Mouse (Mus musculus): ENCODE data around the gene Cdc42ep2. TPM values are rescaled to one million over a fixed set of nuclear protein-coding genes. Genes with fewer than 3 reads are reported as not detected.

Gene Cdc42ep2
- 0.10 and 0.13 TPM in 2 replicates for polyA plus RNA-seq (2012)

DNA sequence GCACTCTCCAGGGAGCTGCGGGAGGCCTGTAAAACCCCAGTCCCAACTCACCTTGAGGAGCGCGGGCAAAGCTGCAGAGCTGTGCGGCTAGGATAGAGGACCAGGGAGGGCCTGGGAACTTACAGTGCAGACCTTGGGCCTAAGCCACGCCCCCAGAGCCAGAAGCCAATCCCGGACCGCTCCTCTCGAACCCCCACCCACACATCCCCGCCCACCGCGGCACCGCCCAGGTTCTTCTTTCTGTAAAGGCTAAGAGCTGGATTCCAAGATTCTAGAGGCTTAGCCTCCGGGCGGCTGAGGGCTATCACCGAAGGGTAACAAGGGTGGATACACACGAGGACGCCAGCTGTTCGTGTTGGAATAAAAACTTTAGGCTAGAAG is at the start of gene Cdc42ep2:
TSS of gene Cdc42ep2 (minus strand) at position 104 of the 381 bp plus-strand sequence.
- Histone ChIP-seq H3K4me3 (replicated peaks) (peak within 1 kb of the TSS; percentile 64), H3K9me3 (ENCODE audit: control insufficient read depth, low read length) (no peaks in the 10 kb centered on the region), H3K36me3 (ENCODE audit: control insufficient read depth) (no peaks in the 10 kb centered on the region), H3K4me1 (ENCODE audit: control insufficient read depth) (peaks cover 47% of the 10 kb centered on the region), H3K27me3 (ENCODE audit: control insufficient read depth) (peaks cover 44% of the 10 kb centered on the region)
- TF ChIP-seq TAL1 (IDR thresholded peaks at IDR 0.05; ENCODE audit: low read length): no peak
- no peak for TF ChIP-seq GATA1 (IDR thresholded peaks at IDR 0.05; ENCODE audit: low read length)

DNA sequence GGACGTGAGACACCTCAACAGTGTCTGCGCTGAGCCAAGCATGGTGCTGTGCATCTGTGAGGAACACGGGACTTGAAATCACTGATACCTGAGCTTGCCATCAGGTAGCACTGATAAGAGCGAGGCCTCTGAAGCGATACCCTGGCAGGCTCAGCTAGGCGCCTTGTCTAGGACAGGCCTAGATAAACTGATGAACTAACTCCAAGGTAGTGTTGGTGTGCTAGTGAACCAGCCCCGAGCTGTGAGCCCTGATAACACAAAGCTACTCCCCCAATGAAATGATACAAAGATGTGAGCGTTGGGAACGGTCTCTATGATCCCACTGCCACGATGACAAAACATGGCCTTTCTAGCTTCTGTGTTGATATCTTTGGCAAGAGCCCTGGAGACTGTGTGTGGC is 43.0 kb upstream of the Cdc42ep2 start:
- Histone ChIP-seq H3K9me3 (ENCODE audit: control insufficient read depth, low read length) (no peaks in the 10 kb centered on the region), H3K36me3 (ENCODE audit: control insufficient read depth) (peaks cover 5% of the 10 kb centered on the region), H3K4me3 (replicated peaks) (peak overlapping the region; percentile 1), H3K4me1 (ENCODE audit: control insufficient read depth) (peaks cover 76% of the 10 kb centered on the region), H3K27me3 (ENCODE audit: control insufficient read depth) (peaks cover 3% of the 10 kb centered on the region; the same call in 1 of the 2 replicates)
- TF ChIP-seq GATA1 (IDR thresholded peaks at IDR 0.05; ENCODE audit: low read length): peak; percentile 70
- TF ChIP-seq TAL1 (IDR thresholded peaks at IDR 0.05; ENCODE audit: low read length): peak; percentile 82

DNA sequence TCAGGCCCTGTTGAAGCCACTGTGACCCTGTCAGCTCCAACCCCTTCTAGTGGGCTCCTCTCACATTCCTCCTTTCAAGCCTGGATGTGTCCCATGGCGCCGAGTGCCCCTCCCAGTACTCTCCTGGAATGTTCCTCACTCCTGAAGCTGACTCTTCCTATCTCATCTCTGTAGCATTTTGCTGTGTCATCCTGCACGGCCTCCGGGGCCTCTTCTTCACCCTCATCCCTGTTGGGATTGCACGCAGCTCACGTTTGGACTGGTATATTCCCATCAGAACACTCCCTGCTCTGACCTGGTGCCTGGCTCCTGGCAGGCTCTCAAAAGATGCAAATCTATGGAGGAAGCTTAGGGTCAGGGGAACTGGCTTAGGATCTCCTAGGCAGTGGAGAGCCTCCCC is 42.2 kb upstream of the Cdc42ep2 start:
- Histone ChIP-seq H3K36me3 (ENCODE audit: control insufficient read depth) (peaks cover 12% of the 10 kb centered on the region), H3K4me3 (replicated peaks) (peak overlapping the region; percentile 57), H3K9me3 (ENCODE audit: control insufficient read depth, low read length) (no peaks in the 10 kb centered on the region), H3K4me1 (ENCODE audit: control insufficient read depth) (peaks cover 80% of the 10 kb centered on the region), H3K27me3 (ENCODE audit: control insufficient read depth) (peaks cover 3% of the 10 kb centered on the region; the same call in 1 of the 2 replicates)
- TF ChIP-seq GATA1 (IDR thresholded peaks at IDR 0.05; ENCODE audit: low read length) (no peak), TAL1 (IDR thresholded peaks at IDR 0.05; ENCODE audit: low read length) (no peak)

DNA sequence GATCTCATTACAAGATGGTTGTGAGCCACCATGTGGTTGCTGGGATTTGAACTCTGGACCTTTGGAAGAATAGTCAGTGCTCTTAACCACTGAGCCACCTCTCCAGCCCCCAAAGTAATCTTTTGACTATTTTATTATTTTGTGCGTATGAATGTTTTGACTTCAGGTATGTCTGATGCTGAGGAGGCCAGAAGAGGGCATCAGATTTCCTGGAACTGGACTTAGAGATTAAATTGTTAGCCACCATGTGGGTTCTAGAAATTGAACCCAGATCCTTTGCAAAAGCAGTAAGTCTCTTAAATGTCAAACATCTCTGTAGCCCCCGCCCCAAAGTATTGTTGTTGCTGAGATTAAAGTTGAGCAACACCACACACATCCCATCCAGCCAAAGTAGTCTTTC is 41.3 kb upstream of the Cdc42ep2 start:
- H3K36me3 ChIP-seq (ENCODE audit: control insufficient read depth): peaks cover 21% of the 10 kb centered on the region
- no peaks in the 10 kb centered on the region for H3K27me3 ChIP-seq (ENCODE audit: control insufficient read depth)
- no peak for TF ChIP-seq TAL1 (IDR thresholded peaks at IDR 0.05; ENCODE audit: low read length)
- no peak for TF ChIP-seq GATA1 (IDR thresholded peaks at IDR 0.05; ENCODE audit: low read length)
- peaks cover 84% of the 10 kb centered on the region for H3K4me1 ChIP-seq (ENCODE audit: control insufficient read depth)
- H3K9me3 ChIP-seq (ENCODE audit: control insufficient read depth, low read length): no peaks in the 10 kb centered on the region
- no peak overlapping the region for H3K4me3 ChIP-seq (replicated peaks)

DNA sequence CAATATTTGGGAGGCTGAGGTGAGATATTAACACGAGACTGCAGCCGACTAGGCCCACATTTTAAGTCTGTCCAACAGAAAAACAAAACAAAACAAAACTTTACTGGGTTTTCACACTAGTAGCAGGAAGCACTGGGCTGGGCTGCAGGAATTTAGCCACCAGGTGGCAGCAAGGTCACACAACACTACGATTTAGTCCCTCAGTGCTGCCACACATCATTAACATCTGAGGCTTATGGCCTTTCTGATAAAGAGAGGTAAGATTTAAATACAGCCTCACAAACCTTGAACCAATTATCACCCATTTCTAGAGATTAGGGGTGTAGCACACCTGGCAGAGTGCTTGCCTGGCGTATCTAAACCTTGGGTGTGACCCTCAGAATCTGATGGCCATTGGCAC is 40.7 kb upstream of the Cdc42ep2 start:
- H3K27me3 ChIP-seq (ENCODE audit: control insufficient read depth): no peaks in the 10 kb centered on the region
- no peaks in the 10 kb centered on the region for H3K9me3 ChIP-seq (ENCODE audit: control insufficient read depth, low read length)
- TF ChIP-seq GATA1 (IDR thresholded peaks at IDR 0.05; ENCODE audit: low read length) (no peak), TAL1 (IDR thresholded peaks at IDR 0.05; ENCODE audit: low read length) (no peak)
- peaks cover 27% of the 10 kb centered on the region for H3K36me3 ChIP-seq (ENCODE audit: control insufficient read depth)
- peaks cover 87% of the 10 kb centered on the region for H3K4me1 ChIP-seq (ENCODE audit: control insufficient read depth)
- peak overlapping the region; percentile 86 for H3K4me3 ChIP-seq (replicated peaks)

DNA sequence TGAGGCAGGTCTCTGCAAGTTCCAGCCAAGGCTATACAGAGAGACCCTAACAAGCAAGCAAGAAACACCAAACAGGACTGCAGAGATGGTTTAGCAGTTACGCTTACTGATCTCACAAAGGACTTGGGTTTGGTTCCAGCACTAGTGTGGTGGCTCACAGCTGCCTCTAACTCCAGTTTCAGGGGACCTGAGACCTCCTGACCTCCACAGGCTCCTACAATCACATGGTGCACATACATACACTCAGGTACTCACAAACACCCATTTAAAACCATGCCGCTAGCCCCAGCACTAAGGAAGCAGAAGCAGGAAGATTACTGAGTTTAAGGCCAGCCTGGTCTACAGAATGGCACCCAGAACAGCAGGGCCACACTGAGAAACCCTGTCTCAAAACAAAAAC is 40.2 kb upstream of the Cdc42ep2 start:
- H3K27me3 ChIP-seq (ENCODE audit: control insufficient read depth): no peaks in the 10 kb centered on the region
- H3K9me3 ChIP-seq (ENCODE audit: control insufficient read depth, low read length): no peaks in the 10 kb centered on the region
- peaks cover 82% of the 10 kb centered on the region for H3K4me1 ChIP-seq (ENCODE audit: control insufficient read depth)
- H3K4me3 ChIP-seq (replicated peaks): peak overlapping the region; percentile 86
- H3K36me3 ChIP-seq (ENCODE audit: control insufficient read depth): peaks cover 32% of the 10 kb centered on the region
- TF ChIP-seq GATA1 (IDR thresholded peaks at IDR 0.05; ENCODE audit: low read length) (no peak), TAL1 (IDR thresholded peaks at IDR 0.05; ENCODE audit: low read length) (no peak)

DNA sequence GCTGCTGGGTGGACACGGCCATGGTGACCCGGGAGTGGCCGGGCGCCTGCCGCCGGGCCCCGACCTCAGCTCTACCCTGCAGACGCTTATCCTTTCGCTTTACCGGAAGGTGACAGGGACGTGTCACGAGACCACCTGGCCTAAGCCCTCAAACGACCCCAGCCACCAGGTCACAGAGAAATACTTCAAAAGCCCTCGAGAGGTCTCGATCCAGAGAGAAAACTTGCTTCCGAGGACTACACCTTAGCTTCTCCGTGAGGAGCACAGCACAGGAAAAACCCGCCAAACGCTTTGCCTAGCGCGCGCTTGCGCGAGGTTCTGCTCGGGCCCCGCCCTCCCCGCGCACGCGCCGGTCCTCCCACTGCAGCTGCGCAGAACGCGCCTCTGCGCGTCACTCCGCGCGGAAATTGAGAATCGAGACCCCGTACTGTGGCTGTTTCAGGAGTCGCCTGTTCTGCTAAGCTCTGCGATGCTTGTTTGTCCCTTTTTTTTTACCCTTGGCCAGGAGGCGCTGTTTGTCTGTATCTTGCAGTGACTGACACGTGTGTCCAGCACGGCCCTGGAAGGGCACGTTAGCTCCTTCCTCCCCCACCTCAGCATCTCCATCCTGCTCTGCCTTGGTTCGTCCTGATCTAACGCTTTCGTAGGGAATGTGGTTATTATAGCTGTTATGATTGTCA is 39.4 kb upstream of the Cdc42ep2 start, which contains the start of gene Pola2:
TSS of gene Pola2 (minus strand) at position 320 of the 680 bp plus-strand sequence.
- Histone ChIP-seq H3K36me3 (ENCODE audit: control insufficient read depth) (peaks cover 40% of the 10 kb centered on the region), H3K4me3 (replicated peaks) (peak within 1 kb of the TSS; percentile 86), H3K9me3 (ENCODE audit: control insufficient read depth, low read length) (no peaks in the 10 kb centered on the region), H3K27me3 (ENCODE audit: control insufficient read depth) (no peaks in the 10 kb centered on the region), H3K4me1 (ENCODE audit: control insufficient read depth) (peaks cover 77% of the 10 kb centered on the region)
- TF ChIP-seq TAL1 (IDR thresholded peaks at IDR 0.05; ENCODE audit: low read length) (no peak), GATA1 (IDR thresholded peaks at IDR 0.05; ENCODE audit: low read length) (no peak)

DNA sequence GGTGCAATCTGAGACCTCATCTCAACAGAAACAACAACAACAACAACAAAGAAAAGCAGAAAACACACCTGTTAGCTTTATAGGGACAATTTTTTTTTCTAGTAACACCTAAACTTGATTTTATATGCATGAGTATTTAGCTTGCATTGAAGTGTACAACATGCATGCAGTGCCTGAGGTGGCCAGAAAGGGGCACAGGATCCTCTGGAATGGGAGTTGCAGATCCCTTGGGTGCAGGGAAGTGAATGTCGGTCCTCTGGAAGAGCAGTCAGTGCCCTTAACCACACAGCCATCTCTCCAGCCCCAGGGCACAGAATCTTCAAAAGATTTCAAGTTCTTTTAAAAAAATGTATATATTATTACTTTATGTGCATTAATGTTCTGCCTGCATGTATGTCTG is 38.0 kb upstream of the Cdc42ep2 start:
- peak overlapping the region; percentile 86 for H3K4me3 ChIP-seq (replicated peaks)
- no peak for TF ChIP-seq GATA1 (IDR thresholded peaks at IDR 0.05; ENCODE audit: low read length)
- TF ChIP-seq TAL1 (IDR thresholded peaks at IDR 0.05; ENCODE audit: low read length): no peak
- H3K36me3 ChIP-seq (ENCODE audit: control insufficient read depth): peaks cover 54% of the 10 kb centered on the region
- H3K27me3 ChIP-seq (ENCODE audit: control insufficient read depth): no peaks in the 10 kb centered on the region
- peaks cover 63% of the 10 kb centered on the region for H3K4me1 ChIP-seq (ENCODE audit: control insufficient read depth)
- H3K9me3 ChIP-seq (ENCODE audit: control insufficient read depth, low read length): no peaks in the 10 kb centered on the region

DNA sequence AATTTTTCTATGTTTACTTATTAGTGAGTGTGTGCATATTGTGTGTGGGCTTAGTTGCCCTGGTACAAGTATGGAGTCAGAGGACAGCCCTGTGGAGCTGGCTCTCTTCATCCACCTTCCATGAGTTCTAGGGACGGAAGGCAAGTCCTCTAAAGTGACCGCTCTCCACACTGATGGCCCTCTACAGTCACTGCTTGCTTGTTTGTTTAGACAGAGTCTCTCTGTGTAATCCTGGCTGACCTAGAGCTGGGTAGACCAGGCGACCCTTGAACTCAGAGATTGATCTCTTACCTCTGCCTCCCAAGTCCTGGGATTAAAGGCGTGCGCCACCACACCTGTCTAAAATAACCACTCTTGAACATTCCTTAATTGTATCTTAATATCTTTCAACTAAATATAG is 32.8 kb upstream of the Cdc42ep2 start:
- Histone ChIP-seq H3K4me3 (replicated peaks) (no peak overlapping the region), H3K9me3 (ENCODE audit: control insufficient read depth, low read length) (no peaks in the 10 kb centered on the region), H3K4me1 (ENCODE audit: control insufficient read depth) (peaks cover 23% of the 10 kb centered on the region), H3K27me3 (ENCODE audit: control insufficient read depth) (no peaks in the 10 kb centered on the region), H3K36me3 (ENCODE audit: control insufficient read depth) (peaks cover 98% of the 10 kb centered on the region)
- TF ChIP-seq TAL1 (IDR thresholded peaks at IDR 0.05; ENCODE audit: low read length) (no peak), GATA1 (IDR thresholded peaks at IDR 0.05; ENCODE audit: low read length) (no peak)

Measured in erythroblast, embryonic 14.5 days (primary cell).